In the genomic region with DNA sequence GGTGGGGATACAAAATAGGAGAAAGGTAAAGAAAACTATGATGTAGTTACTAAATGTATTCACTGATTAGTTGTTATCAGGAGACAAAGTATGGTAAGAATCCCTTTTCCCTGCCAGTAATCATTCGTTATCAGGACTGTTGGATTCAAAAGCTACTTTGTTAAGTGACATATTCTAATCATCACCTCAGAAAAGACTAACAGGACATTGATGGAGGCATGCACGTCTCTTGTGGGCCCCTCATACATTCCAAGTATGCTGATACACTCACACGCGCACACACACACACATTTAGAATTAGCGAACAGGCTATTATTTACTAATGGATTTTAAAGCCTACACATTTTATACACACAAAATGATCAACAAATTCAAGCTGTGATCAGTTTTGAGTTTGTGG, we compare ENCODE assay signal across 18 mouse cellular contexts.
"Had no signal": no experiment of that assay in that cellular context is flagged by ENCODE, and none has a peak within 500 bp of the region (broad histone marks: within the 10 kb centered on the region; RNA-seq: fewer than 3 reads in every experiment).

No protein-coding gene starts in this region.

- H3K9me3 ChIP-seq: midbrain, embryonic 10.5 days; midbrain, embryonic 12.5 days; neural tube, embryonic 13.5 days; neural tube, embryonic 15.5 days had no signal

- H3K4me3 ChIP-seq: midbrain, embryonic 10.5 days; midbrain, embryonic 12.5 days; myocyte; neural tube, embryonic 13.5 days; neural tube, embryonic 15.5 days had no signal

- H3K9ac ChIP-seq: lung, embryonic 14.5 days; midbrain, embryonic 12.5 days; neural tube, embryonic 13.5 days; neural tube, embryonic 15.5 days had no signal

- H3K27ac ChIP-seq: midbrain, embryonic 10.5 days; midbrain, embryonic 12.5 days; neural tube, embryonic 13.5 days; neural tube, embryonic 15.5 days had no signal

- H3K4me2 ChIP-seq: lung, embryonic 14.5 days; midbrain, embryonic 12.5 days; neural tube, embryonic 13.5 days; neural tube, embryonic 15.5 days had no signal

- H3K36me3 ChIP-seq: midbrain, embryonic 10.5 days; midbrain, embryonic 12.5 days; neural tube, embryonic 13.5 days; neural tube, embryonic 15.5 days had no signal

- H3K27me3 ChIP-seq: midbrain, embryonic 12.5 days; neural tube, embryonic 13.5 days; neural tube, embryonic 15.5 days had no signal

- H3K4me1 ChIP-seq: midbrain, embryonic 10.5 days; midbrain, embryonic 12.5 days; neural tube, embryonic 13.5 days; neural tube, embryonic 15.5 days had no signal

- DNase-seq: lung, postnatal 10 days; lung, postnatal 4 days; midbrain, embryonic 14.5 days; retina, postnatal 1 day; right cerebral cortex, adult 18-20 months; right cerebral cortex, postnatal 25 days; right cerebral cortex, postnatal 4 days; spleen, adult 18-20 months; thymus, adult 18-20 months; thymus, postnatal 14 days; thymus, postnatal 36 days had no signal

- ATAC-seq: midbrain, embryonic 16.5 days had no signal
